Mouse (Mus musculus) heart, postnatal 4 days (tissue): ENCODE measurements around the gene Cryzl2. TPM values are rescaled to one million over a fixed set of nuclear protein-coding genes. Genes with fewer than 3 reads are reported as not detected.
A peak's percentile ranks its signal among the peaks of the same experiment; 100 is the strongest.

Source experiments
- DNase-seq: peaks from one replicate; pipeline ENCODE4 v3.0.0; 2021
- total RNA-seq, 2 experiments: library from RNA; stranded (reverse); gene quantifications; 2 replicates each; pipeline ENCODE4 v1.2.3; 2021

Gene Cryzl2
- total RNA-seq = 10 to 100 TPM; 20.1 to 22.8 TPM

DNA sequence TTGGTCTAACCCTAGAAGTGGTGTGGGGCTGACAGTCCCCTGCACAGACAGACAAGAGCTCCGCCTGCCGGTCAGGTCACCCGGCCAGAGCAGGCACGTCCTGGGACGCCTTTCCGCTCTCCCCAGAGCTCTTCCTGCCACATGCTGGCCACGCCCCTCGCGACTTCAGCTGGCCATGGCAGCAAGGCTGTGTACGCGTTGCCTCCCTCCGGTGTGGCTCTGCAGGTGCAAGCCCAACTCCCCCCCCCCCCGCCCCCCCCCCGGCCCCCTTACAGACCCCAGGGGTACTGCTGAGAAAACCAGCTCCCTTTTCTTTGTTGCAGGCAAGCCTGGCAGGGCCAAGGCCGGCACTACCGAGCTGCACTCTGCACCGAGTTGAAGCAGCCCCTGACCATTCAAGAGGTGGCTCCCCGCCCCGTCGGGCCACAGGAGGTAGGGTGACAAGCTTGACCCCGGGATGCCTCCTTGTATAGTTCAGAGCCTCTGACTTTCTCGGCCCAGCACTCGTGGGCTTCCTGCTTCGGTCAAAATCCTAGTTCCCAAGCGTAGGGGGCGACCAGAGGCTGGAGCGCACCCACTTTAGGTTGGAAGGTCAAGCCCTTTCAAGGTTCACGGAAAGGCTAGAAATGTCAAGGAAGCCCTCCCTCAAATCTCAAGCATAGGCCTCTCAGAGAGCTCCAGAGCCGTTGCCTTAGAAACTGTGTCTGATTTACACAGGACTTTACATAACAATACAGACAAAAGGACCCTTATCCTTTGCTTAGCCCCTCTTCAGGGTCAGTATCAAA lies at the start of gene Cryzl2:
Gene Cryzl2, plus strand, starts transcription at position 157 of the 788 bp plus-strand sequence.
- DNase-seq = peak; percentile 91

DNA sequence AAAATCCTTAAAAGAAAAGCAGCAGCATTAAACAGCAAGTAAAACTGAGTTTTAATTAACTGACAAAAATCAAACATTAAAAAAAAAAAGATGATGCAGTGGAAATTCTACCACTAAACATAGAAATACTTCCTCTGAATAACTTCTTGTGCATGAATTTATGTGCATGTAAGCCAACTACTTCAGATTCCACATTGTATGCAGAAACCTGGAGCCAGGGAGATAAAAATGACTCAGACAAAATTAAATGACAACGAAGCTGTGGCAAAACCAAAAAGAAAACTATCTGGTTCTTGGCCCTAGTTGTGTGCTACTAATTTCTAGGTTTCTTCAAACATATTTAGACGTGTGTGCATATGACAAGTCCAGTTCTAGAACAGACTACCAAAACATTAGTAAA lies 48.7 kb upstream of the Cryzl2 start:
- DNase-seq = no peak

DNA sequence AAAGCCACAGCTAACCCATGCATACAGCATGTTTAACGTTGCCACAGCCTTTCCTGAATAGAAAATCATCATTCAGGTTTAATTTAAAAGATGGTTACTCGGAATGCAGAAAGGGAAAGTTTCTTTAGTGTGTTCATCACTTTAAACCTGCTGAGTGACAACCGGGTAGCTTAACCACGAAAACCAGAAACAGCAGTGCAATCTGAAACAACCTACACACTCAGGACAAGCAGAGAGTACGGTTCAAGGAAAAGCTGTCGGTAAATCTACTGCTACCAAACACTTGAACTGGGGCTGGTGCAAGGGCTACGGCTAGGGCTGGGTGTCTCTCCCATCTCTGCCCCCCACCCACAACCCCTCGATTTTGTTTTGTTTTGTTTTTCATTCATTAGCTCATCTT lies 47.4 kb upstream of the Cryzl2 start:
- DNase-seq = no peak

- no peak for DNase-seq
Measured at GRCm38 (mm10) chr1:157411341-157411710, 47.1 kb upstream of the Cryzl2 start.

- peak; percentile 78 for DNase-seq
Measured at GRCm38 (mm10) chr1:157411711-157412380, 46.5 kb upstream of the Cryzl2 start.

GRCm38 (mm10) chr1:157412454-157413369 lies 45.7 kb upstream of the Cryzl2 start, which contains the start of gene Rasal2:
Gene Rasal2 (minus strand): TSS chr1:157412595.
- DNase-seq = peak; percentile 97

GRCm38 (mm10) chr1:157415771-157416170 lies 42.6 kb upstream of the Cryzl2 start:
- DNase-seq = no peak

DNA sequence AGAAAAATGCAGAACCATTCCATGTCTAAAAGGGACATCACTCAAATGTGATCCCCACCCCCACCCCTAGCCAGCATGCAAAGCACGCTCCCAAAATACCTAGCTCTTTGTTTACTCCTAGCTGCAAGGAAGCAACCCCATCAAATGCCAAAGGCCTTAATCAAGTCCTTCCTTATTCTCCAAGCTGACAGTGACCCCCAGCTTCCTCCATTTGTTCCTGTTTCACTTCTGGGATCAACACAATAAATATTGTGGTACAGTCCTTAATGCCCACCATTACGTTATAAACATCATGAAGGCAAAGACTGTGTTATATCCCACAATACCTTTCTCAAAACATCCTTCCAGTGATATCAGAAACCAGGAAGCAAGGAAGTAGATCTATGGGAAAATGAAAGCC lies 41.7 kb upstream of the Cryzl2 start:
- no peak for DNase-seq

DNA sequence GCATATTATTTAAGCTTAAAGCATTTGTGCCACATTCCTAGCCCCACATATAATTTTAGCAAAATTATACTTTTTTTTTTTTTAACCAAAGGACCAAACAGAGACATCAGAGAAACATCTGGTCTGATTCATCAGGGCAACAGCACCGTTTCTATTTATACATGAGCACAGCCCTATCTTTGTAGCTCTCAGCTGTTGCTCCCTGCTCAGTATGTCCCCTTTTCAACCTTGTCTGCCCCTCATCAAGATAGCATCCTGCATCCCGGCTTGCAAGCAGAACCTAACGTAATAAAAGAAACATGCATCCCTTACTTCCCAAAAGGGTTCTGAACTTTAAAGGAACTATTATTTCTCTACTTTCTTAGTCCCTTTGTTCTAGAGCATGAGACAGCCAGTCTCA lies 41.0 kb upstream of the Cryzl2 start:
- no peak for DNase-seq

GRCm38 (mm10) chr1:157417861-157418260 lies 40.5 kb upstream of the Cryzl2 start:
- DNase-seq = peak; percentile 22

DNA sequence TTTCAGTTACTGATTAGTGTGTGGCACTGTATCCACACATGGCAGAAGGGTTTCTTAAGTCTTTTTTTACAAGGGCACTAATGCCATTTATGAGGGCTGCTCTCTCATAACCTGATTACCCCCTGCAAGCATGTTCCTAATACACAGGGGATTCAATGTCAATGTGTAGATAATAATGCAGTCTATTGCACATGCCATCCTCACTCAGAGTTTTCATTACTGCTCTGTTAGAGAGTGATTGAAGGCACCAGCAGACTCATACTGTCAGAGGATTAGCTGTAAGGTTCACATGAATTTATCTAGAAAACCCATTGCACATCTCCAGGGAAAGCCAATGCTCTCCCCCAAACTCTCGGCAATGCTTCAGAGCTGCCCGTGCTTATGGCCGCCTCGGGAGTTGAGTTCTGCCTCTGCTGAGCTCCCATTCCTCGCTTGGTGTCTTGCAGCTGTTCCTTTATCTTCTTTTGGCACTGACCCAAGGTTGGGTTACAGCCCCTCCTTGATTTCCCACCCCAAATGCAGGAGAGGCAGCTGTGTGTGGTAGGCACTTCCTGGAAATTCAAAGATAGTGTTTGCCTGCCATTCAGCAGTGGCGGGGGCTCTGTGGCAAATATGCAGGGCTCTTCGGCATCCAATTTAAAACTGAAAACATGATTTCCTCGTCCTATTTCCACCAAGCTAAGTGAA lies 32.5 kb upstream of the Cryzl2 start:
- DNase-seq = peak; percentile 16

- peak; percentile 3 for DNase-seq
Measured at GRCm38 (mm10) chr1:157426933-157427332, 31.4 kb upstream of the Cryzl2 start.

DNA sequence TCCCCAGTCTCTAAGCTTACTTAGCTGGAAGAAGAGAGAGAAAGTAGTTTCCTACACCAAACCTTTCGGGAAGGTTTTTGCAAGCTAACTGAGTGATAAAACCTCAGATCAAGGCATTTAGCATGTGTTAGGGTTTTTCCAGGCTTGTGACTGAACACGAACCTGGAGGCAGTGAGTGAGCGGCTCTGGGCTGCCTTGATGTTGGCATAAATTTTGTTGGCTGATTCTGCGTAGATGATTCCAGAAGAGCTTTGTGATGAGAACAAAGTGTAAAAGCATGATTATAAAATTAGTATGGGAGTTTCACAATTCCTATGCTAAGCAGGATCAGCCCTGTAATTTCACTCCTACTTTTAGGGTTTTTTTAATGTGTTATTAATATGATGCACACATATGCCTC lies 30.8 kb upstream of the Cryzl2 start:
- DNase-seq = no peak

GRCm38 (mm10) chr1:157428366-157428765 lies 30.0 kb upstream of the Cryzl2 start:
- no peak for DNase-seq

- DNase-seq = no peak
Measured at GRCm38 (mm10) chr1:157433316-157433715, 25.1 kb upstream of the Cryzl2 start.

DNA sequence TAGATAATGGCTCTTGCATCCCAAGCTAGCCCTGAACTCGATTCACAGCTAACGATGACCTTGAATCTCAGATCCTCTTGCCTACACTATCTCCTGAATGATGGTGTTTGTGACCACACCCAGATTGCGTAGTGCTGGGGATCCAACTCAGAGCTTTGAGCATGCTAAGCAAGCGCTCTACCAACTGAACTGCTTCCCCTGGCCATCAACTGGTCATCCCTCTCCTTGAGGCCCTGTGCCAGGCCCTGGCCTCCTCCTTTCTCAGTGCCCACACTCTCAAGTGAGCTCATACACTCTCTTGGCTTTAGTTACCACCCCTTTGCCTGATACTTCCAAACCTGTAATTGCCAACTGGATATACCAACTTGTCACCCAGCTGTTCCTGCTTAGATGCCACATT lies 24.0 kb upstream of the Cryzl2 start:
- DNase-seq = no peak

- DNase-seq = no peak
Measured at GRCm38 (mm10) chr1:157435926-157436325, 22.5 kb upstream of the Cryzl2 start.

- DNase-seq = no peak
Measured at GRCm38 (mm10) chr1:157438290-157438689, 20.1 kb upstream of the Cryzl2 start.

- no peak for DNase-seq
Measured at GRCm38 (mm10) chr1:157439101-157439500, 19.3 kb upstream of the Cryzl2 start.

DNA sequence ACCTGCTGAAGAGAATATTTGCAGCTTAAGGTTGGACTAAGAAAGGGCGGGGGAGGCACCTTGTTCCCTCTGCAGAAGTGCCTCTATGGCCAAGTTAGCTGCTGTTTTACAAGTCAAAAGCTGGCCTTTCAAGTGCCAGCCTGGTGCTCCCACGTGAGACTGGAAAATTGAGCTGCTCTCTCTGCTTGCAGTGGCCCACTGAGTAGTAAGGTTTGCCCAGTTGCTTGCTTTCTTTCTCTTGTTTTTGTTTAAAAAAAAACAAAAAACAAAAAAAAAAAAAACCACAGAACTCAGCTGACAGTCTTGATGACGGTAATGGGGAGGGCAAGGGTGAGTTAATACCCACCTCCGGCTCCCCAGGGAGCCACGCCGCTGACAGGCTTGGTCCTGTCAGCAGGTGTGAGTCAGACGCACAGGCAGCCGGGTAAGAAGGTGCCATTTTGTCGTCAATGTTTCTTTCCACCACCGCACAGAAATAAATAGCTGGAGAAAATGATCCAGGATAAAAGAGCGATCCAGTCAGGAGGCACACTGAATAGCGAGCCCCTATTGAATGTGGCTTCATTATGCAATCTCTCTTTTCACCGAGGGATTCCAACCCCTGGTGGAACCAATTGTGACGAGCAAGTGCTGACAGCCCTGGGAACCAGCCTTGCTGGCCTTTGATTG lies 18.3 kb upstream of the Cryzl2 start:
- no peak for DNase-seq

GRCm38 (mm10) chr1:157443026-157443722 lies 15.2 kb upstream of the Cryzl2 start:
- DNase-seq = peak; percentile 64
